Mouse (Mus musculus) C2C12 (cell line): Measurements from ENCODE around the gene Bcar3. TPM values are rescaled to one million over a fixed set of nuclear protein-coding genes. Genes with fewer than 3 reads are reported as not detected.

ENCODE experiments used
- H3K27me3 ChIP-seq: one replicate; pipeline ENCODE4 v1.6.1; 2011; ENCODE audit not compliant: control insufficient read depth, insufficient read depth, insufficient read length
- H3K36me3 ChIP-seq: one replicate; pipeline ENCODE4 v1.6.1; 2011; ENCODE audit not compliant: control insufficient read depth, insufficient read depth
- H3K4me3 ChIP-seq: one replicate; pipeline ENCODE4 v1.5.1; 2011; ENCODE audit warnings: mild to moderate bottlenecking, control low read depth; ENCODE audit not compliant: poor library complexity, insufficient read depth, severe bottlenecking
- H3K79me2 ChIP-seq: one replicate; pipeline ENCODE4 v1.6.1; 2011; ENCODE audit not compliant: control insufficient read depth, insufficient read depth
- H3K79me3 ChIP-seq: one replicate; pipeline ENCODE4 v1.6.1; 2011; ENCODE audit warnings: low read depth, control low read depth
- H3ac ChIP-seq: one replicate; pipeline ENCODE3; 2011; ENCODE audit warnings: low read depth; ENCODE audit not compliant: control insufficient read depth, insufficient read length
- CEBPB ChIP-seq: IDR thresholded peaks from one replicate; pipeline ENCODE4 v1.6.1; 2011; ENCODE audit warnings: low read depth, mild to moderate bottlenecking, control low read depth, moderate library complexity
- CTCF ChIP-seq: IDR thresholded peaks from one replicate; pipeline ENCODE4 v1.5.1; 2011; ENCODE audit not compliant: control insufficient read depth, insufficient read depth, insufficient read length
- FOSL1 ChIP-seq: IDR thresholded peaks from one replicate; pipeline ENCODE4 v1.8.0; 2011; ENCODE audit warnings: mild to moderate bottlenecking, low read length; ENCODE audit not compliant: poor library complexity, insufficient read depth, severe bottlenecking
- MAX ChIP-seq: IDR thresholded peaks from one replicate; pipeline ENCODE4 v1.6.1; 2011; ENCODE audit warnings: mild to moderate bottlenecking, control low read depth
- MYOD1 ChIP-seq: IDR thresholded peaks from one replicate; pipeline ENCODE4 v1.6.1; 2011; ENCODE audit warnings: low read depth; ENCODE audit not compliant: control insufficient read depth, insufficient read length
- MYOG ChIP-seq: IDR thresholded peaks from one replicate; pipeline ENCODE4 v1.6.1; 2011; ENCODE audit not compliant: control insufficient read depth, insufficient read length; ENCODE audit errors: extremely low read depth
- USF1 ChIP-seq: IDR thresholded peaks from one replicate; pipeline ENCODE4 v1.6.1; 2011; ENCODE audit warnings: low read depth, mild to moderate bottlenecking, control low read depth, moderate library complexity
- polyA plus RNA-seq: library from polyadenylated mRNA; unstranded; fragments of >200 nt; fragmentation: generic; extraction: Trizol; gene quantifications from one replicate; pipeline ENCODE4 v1.2.1, GENCODE M21; 2012; ENCODE audit warnings: missing spikeins

Bcar3 gene
- polyA plus RNA-seq, 1 experiment, result 34.9 TPM

- Histone ChIP-seq H3K79me2 (no peaks in the 10 kb centered on the region), H3ac (no peak overlapping the region), H3K79me3 (no peaks in the 10 kb centered on the region), H3K27me3 (no peaks in the 10 kb centered on the region), H3K36me3 (no peaks in the 10 kb centered on the region), H3K4me3 (no peak overlapping the region)
- TF ChIP-seq MYOD1 (no peak), USF1 (no peak), MAX (no peak), CEBPB (no peak), CTCF (no peak), MYOG (no peak), FOSL1 (no peak)
Measured at GRCm38 (mm10) chr3:122396957-122397356, 103.0 kb downstream of the Bcar3 start.

- Histone ChIP-seq H3ac (no peak overlapping the region), H3K27me3 (no peaks in the 10 kb centered on the region), H3K36me3 (no peaks in the 10 kb centered on the region), H3K4me3 (no peak overlapping the region), H3K79me3 (no peaks in the 10 kb centered on the region), H3K79me2 (no peaks in the 10 kb centered on the region)
- TF ChIP-seq USF1 (no peak), CTCF (no peak), CEBPB (no peak), MYOG (no peak), FOSL1 (no peak), MYOD1 (no peak), MAX (no peak)
Measured at GRCm38 (mm10) chr3:122397401-122397800, 103.5 kb downstream of the Bcar3 start.

GRCm38 (mm10) chr3:122401011-122401410, 107.1 kb downstream of the Bcar3 start:
- TF ChIP-seq CTCF, result no peak
- no peak for TF ChIP-seq MYOD1
- no peak for TF ChIP-seq FOSL1
- no peak for TF ChIP-seq MAX
- no peak for TF ChIP-seq CEBPB
- TF ChIP-seq MYOG, result no peak
- no peak for TF ChIP-seq USF1
- Histone ChIP-seq H3K27me3 (no peaks in the 10 kb centered on the region), H3K79me3 (no peaks in the 10 kb centered on the region), H3K36me3 (no peaks in the 10 kb centered on the region), H3K4me3 (no peak overlapping the region), H3ac (no peak overlapping the region), H3K79me2 (no peaks in the 10 kb centered on the region)

DNA sequence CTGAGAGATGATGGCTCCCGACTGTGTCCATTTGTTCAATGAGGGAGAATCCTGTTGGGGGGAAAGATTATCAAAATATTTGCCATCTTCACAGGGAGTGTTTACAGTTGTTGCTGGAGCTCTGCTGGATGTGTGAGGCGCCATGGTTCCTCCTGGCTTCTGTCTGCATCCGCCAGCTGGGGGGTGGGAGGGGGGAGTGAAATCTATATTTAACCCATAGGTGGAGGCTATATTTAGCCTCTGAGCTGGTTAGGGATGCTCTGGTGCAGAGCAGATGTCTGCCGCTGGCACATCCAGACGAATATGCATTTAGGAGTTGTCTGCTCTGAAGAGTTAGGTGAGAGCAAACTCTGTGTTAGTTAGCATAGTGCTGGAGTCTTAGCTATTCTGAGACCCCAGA, 108.2 kb downstream of the Bcar3 start:
- no peak overlapping the region for H3K4me3 ChIP-seq
- H3ac ChIP-seq, result no peak overlapping the region
- H3K79me3 ChIP-seq, result no peaks in the 10 kb centered on the region
- H3K79me2 ChIP-seq, result no peaks in the 10 kb centered on the region
- no peak for TF ChIP-seq CTCF
- no peak for TF ChIP-seq FOSL1
- TF ChIP-seq USF1, result no peak
- H3K36me3 ChIP-seq, result no peaks in the 10 kb centered on the region
- no peaks in the 10 kb centered on the region for H3K27me3 ChIP-seq

DNA sequence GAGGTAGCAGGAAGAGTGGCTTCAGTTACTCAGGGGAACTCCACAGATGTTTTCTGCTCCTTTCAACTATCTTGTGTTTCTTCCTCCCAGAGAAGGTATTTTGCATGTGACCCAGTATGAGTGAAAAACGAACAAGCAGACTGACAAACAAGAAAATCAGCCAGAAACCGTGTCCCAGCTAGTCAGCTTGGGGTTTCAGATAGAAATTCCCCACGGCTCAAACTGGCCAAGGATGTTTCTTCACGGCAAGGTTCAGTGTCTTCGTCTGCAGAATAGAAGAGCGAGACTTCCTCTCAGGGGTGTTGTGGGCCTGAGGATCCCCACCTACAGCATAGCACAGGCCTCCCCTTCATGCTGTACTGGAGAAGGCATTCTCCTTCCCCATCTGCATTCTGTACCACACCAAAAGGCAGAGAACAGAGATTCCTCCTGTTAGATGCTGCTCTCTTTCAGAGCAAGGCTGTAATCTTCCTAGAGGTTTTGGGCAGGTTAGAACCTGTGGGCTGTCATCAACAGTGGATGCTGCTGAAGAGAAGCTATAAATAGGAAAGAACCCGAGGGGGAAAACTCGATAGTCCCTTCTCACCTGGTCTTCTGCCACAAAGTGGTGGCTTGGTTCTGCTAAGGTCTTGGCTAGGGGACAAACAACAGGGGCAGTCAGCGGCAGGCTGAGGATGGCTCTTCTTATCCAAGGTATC, 110.1 kb downstream of the Bcar3 start:
- H3K27me3 ChIP-seq, result no peaks in the 10 kb centered on the region

DNA sequence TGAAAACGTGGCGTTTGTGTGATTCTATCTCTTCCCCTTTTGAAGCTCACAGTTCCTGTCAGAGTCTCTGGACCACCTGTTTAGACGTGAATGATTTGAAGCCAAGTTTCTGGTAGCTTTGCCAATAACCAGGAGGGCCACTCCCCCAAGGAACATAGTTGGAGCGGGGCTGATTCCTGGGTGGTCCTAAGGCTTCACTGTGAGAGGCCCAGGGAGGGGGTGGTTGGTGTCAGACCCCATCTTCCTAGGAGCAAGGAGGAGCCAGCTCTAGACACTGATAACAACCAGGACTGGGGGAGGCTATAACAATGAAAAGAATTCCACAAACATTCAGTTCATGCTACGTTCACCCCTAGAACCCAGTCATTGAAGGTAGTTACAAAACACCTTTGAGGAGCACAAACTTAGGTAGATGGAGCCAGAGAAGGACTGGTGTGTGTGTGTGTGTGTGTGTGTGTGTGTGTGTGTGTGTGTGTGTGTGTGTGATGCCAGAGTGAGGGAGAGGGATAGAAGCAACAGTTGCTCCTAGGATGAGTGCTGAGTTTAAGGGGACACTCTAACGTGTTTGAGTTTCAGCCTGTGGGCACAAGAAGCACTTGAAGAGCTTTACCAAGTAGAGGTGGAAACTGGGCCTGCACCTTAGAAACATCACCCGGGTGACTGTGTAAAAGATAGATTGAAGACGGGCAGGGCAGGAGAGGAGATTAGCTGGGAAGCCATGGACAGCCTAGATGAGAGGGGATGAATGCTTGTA, 111.4 kb downstream of the Bcar3 start:
- H3K79me2 ChIP-seq, result no peaks in the 10 kb centered on the region
- no peak for TF ChIP-seq MYOG
- no peak for TF ChIP-seq USF1
- no peak for TF ChIP-seq CEBPB
- TF ChIP-seq MAX, result no peak
- no peak for TF ChIP-seq MYOD1
- no peak for TF ChIP-seq FOSL1
- no peak for TF ChIP-seq CTCF
- H3K36me3 ChIP-seq, result no peaks in the 10 kb centered on the region

More for the DNA sequence above, 110.1 kb downstream of the Bcar3 start:
- TF ChIP-seq USF1 (no peak), CTCF (no peak), MYOD1 (no peak), MYOG (no peak), CEBPB (no peak), MAX (no peak), FOSL1 (no peak)
- Histone ChIP-seq H3K79me3 (no peaks in the 10 kb centered on the region), H3K4me3 (no peak overlapping the region), H3K36me3 (no peaks in the 10 kb centered on the region), H3ac (no peak overlapping the region), H3K79me2 (no peaks in the 10 kb centered on the region)

More for the DNA sequence above, 111.4 kb downstream of the Bcar3 start:
- Histone ChIP-seq H3K27me3 (no peaks in the 10 kb centered on the region), H3K4me3 (no peak overlapping the region), H3K79me3 (no peaks in the 10 kb centered on the region), H3ac (no peak overlapping the region)
